Mouse (Mus musculus): Measurements from ENCODE around the gene Nup210l. TPM values are rescaled to one million over a fixed set of nuclear protein-coding genes. Genes with fewer than 3 reads are reported as not detected.
A peak's percentile ranks its signal among the peaks of the same experiment; 100 is the strongest.

Gene Nup210l
- total RNA-seq, 2 experiments from 2014 or later, result 0.45 to 0.48 TPM

DNA sequence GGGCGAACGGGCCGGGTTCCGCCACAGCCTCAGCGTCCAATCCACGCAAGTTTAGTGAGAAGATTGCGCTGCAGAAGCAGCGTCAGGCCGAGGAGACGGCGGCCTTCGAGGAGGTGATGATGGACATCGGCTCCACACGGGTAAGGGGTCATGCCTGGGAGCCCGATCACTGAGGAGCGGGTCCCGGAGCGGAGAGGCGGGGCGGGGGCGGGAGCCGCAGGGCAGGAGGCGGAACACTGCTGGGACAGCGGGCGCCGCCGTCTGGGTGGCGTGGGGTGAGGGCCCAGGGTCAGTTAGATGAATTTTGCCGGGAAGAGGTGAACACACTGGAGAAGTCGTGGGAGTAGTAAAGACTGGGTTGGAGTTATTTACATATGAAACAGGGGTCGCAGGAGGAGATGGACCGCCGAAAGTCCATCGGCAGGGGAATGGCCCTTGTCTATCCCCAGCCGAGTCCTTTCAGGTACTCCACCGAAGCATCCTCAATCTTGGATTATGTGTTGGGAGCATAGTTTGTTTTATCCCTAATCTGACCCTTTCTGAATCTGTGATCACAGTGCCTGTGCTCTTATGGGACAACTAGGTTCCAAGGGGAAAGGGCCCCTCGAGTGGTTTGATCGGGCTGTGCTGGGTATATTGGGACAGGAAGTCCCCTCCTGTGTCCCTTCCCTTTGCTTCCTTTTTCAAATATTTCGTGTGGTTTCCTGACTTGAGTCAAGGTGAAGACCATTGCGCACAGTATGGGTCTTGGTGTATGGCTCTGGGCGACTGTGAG, 150.7 kb downstream of the Nup210l start:
- no peak for DNase-seq (ENCODE audit: low spot score in 2 of 2)

DNA sequence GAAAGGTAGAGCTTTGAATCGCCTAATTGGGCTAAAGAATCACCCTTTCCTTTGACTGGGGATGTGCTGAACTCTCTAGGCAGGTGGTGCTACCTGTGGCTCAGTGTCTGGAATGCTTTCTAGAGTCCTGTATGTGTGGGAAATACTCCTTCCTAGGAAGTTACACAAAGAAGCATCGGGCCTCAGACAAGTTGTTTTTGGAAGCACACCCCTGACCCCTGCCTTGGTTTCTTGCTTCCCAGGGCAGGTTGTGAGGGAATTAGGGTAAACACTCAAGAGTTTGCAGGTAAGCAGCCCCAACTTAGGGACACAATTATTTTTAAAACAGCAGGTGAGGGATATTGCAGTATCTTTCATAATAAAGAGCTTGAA, 151.2 kb downstream of the Nup210l start:
- DNase-seq (ENCODE audit: low spot score in 2 of 2), result no peak

DNA sequence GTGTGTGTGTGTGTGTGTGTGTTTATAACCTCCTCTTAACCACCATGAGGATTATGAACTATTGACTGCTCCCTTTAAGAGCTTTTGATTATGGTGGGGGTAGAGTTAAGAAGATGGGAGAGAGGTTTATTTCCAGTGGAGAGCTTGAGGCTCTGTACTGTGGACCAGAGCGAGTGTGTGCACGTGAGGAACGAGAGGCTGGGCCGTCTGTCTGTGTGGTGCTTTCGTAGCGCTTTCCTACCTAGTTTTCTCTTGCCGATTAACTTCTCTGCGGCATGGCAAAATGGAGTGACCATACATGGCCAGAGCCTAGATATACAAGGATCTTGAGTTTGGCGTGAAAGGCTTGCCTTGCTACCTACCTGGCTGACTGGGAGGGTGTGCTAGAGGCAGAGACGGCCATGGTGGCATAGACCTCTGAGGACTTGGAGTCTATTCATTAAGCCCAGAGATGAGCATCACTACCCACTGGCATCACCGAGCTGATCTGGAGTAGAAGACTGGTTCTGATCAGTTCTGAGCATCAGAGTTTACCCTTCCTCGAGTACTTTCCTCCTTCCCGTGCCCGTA, 151.9 kb downstream of the Nup210l start:
- no peak for DNase-seq (ENCODE audit: low spot score in 2 of 2)

DNA sequence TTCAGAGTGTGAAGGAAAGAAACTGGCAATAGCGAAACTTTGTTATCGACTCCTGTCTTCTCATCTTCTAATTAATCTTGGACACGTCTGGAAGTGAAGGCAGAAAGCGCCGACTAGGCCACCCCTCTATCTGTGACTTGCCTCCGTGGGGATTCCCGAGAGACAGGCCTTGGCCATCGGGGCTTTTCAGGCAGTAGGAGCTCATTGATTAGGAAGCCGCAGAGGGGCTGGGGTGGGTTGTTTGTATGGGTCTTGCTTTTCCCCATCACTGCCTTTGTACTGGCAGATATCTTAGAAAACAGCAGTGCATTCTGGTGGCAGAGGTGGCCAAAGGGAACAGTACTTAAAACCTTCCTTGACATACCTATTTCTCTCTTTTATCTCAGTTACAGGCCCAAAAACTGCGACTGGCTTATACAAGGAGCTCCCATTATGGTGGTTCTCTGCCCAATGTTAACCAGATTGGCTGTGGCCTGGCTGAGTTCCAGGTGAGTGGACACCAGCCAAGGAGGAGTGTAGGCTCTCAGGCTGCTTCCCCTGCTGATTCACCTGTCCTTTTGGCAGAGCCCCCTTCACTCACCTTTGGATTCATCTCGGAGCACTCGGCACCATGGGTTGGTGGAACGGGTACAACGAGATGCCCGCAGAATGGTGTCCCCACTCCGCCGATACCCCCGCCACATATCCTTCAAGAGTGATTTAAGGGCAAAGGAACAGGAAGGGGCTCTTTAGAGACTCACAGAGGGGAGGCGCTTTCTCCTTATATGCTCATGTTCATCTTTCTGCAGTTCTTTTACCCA, 153.0 kb downstream of the Nup210l start:
- no peak for DNase-seq (ENCODE audit: low spot score in 2 of 2)

DNA sequence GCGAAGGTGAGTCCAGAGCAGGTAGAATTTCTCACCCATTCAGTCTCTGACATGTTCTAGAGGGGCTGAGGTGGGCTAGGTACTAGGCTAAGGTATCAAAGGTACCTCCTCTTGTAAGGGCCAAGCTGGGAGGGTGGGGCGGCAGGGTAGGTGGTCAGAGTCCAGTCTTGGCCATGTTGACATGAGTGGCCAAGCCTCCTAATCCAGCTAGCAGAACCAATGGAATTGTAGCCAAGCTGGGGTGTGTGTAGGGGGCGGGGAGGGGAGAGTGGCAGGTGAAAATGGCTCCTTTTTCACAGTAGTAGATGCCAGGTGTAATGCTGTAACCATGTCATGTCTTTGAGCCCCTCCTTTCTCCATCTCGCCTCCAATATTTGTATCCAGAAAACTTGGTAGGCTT, 154.6 kb downstream of the Nup210l start:
- DNase-seq (ENCODE audit: low spot score in 2 of 2), result no peak

Small RNA genes lying within 50 kb of the gene (microRNA-seq; reads per million reads assigned to microRNA genes)
- 13.1 reads per million, percentile 24 among the genes with 10 or more reads in this experiment for gene Mir190b

Other genes with a start within 250 kb of the Nup210l start
- gene Il6ra, start 190.9 kb upstream of the Nup210l start, total RNA-seq (2021), result 1 to 10 TPM; 3.7 to 6.4 TPM
- gene Atp8b2, start 140.6 kb upstream of the Nup210l start, total RNA-seq (2021), result 10 to 100 TPM; 79.0 to 80.9 TPM
- gene Hax1, start 105.4 kb upstream of the Nup210l start, total RNA-seq (2021), result 100 to 1,000 TPM in 1 of 2 experiments, 10 to 100 TPM in 1; 91.3 to 102 TPM
- gene 4933434E20Rik, start 52.5 kb upstream of the Nup210l start, total RNA-seq (2021), result 10 to 100 TPM; 81.3 to 83.7 TPM
- 100 to 1,000 TPM; 217 to 233 TPM for gene Ubap2l, start 51.5 kb upstream of the Nup210l start, total RNA-seq (2021)
- 100 to 1,000 TPM; 234 to 246 TPM for gene Tpm3, start 31.5 kb upstream of the Nup210l start, total RNA-seq (2021)
- gene Rps27, start 109.5 kb downstream of the Nup210l start, total RNA-seq (2021), result 1,000 to 10,000 TPM; 2,496 to 2,695 TPM
- gene Rab13, start 109.6 kb downstream of the Nup210l start, total RNA-seq (2021), result 10 to 100 TPM; 52.7 to 56.4 TPM
- 10 to 100 TPM; 62.8 to 64.6 TPM for gene Jtb, start 127.5 kb downstream of the Nup210l start, total RNA-seq (2021)
- gene Creb3l4, start 139.4 kb downstream of the Nup210l start, total RNA-seq (2021), result under 1 TPM; 0.87 to 0.98 TPM
- gene Slc39a1, start 144.0 kb downstream of the Nup210l start, total RNA-seq (2021), result 100 to 1,000 TPM; 136 TPM
- 10 to 100 TPM; 57.6 to 57.9 TPM for gene Crtc2, start 150.0 kb downstream of the Nup210l start, total RNA-seq (2021)
- gene Dennd4b, start 161.1 kb downstream of the Nup210l start, total RNA-seq (2021), result 10 to 100 TPM; 15.5 to 17.4 TPM
- gene Gatad2b, start 189.0 kb downstream of the Nup210l start, total RNA-seq (2021), result 100 to 1,000 TPM in 1 of 2 experiments, 10 to 100 TPM in 1; 90.7 to 105 TPM

Data from adrenal gland, postnatal 4 days (tissue).